Mouse (Mus musculus) forebrain, embryonic 14.5 days (tissue): Measurements from ENCODE around the gene Pex16. TPM values are rescaled to one million over a fixed set of nuclear protein-coding genes. Genes with fewer than 3 reads are reported as not detected.

Experiments used
- ATAC-seq: fragments of 200-750 bp; cut with Nextera tagmentation; 2 replicates; pipeline ENCODE4 v1.8.0; 2017; ENCODE audit warnings: mild to moderate bottlenecking, moderate library complexity
- DNase-seq: peaks from one replicate; pipeline ENCODE4 v3.0.0-alpha.2; 2015; ENCODE audit warnings: low spot score
- H3K27ac ChIP-seq: fragments of 300-500 bp; sonication (generic); 2 replicates; pipeline ENCODE4 v1.5.1; 2014; ENCODE audit warnings: low read depth, mild to moderate bottlenecking, control low read depth, low read length, moderate library complexity
- H3K27me3 ChIP-seq: fragments of 300-500 bp; sonication (generic); replicated peaks from 2 replicates; pipeline ENCODE4 v1.6.1; 2014; ENCODE audit warnings: low read length, control low read depth, mixed read lengths; ENCODE audit not compliant: control insufficient read depth, insufficient read depth
- H3K36me3 ChIP-seq: fragments of 300-500 bp; sonication (generic); 2 replicates; pipeline ENCODE4 v1.6.1; 2014; ENCODE audit warnings: low read length, control low read depth; ENCODE audit not compliant: control insufficient read depth, insufficient read depth
- H3K4me1 ChIP-seq: fragments of 300-500 bp; sonication (generic); 2 replicates; pipeline ENCODE4 v1.6.1; 2014; ENCODE audit warnings: antibody characterized with exemption, low read length, control low read depth; ENCODE audit not compliant: control insufficient read depth, insufficient read depth
- H3K4me2 ChIP-seq: fragments of 300-500 bp; sonication (generic); 2 replicates; pipeline ENCODE4 v1.6.1; 2014; ENCODE audit warnings: mild to moderate bottlenecking, control low read depth, low read length
- H3K4me3 ChIP-seq: fragments of 300-500 bp; sonication (generic); 2 replicates; pipeline ENCODE4 v1.5.1; 2014; ENCODE audit warnings: low read depth, low read length, control low read depth
- H3K9ac ChIP-seq: fragments of 300-500 bp; sonication (generic); 2 replicates; pipeline ENCODE4 v1.6.1; 2014; ENCODE audit warnings: mild to moderate bottlenecking, low read length, control low read depth, moderate library complexity
- H3K9me3 ChIP-seq: fragments of 300-500 bp; sonication (generic); replicated peaks from 2 replicates; pipeline ENCODE4 v1.6.1; 2016; ENCODE audit warnings: low read length, control low read depth, mixed read lengths; ENCODE audit not compliant: control insufficient read depth
- WGBS: fragments of 180-500 bp; shearing (Covaris S2); extraction: QIAGEN DNeasy Blood & Tissue Kit; methylation state at CpG from one replicate; pipeline ENCODE4 v1.1.7; 2014; 5-methylcytosine and 5-hydroxymethylcytosine counted together
- polyA plus RNA-seq: library from polyadenylated mRNA; unstranded; fragments of >200 nt; fragmentation: Nextera tagmentation; extraction: Ambion mirVana; gene quantifications from 2 replicates; pipeline ENCODE4 v1.2.1, GENCODE M21; 2014

Pex16 gene
- polyA plus RNA-seq, 1 experiment from 2014 or later = 37.1 TPM

DNA sequence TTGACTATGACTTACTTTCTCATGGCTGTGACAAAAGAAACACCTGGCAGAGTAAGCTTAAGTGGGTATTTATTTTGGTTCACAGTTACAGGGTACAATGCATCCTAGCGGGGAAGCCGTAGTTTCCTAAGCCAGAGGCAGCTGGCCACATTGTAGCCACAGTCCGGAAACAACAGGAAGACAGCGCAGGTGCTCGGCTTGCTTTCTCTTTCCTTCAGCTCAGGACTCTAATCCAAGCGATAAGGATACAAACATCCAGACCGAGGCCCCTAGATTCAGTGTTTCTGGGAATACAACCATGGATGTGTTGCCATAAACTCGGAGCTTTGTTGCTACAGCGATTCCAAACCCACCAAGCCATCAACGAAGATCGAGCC is 1.1 kb upstream of the Pex16 start:
- no peak overlapping the region for H3K9ac ChIP-seq
- H3K27ac ChIP-seq = no peak overlapping the region
- H3K4me2 ChIP-seq = no peak overlapping the region
- no peak overlapping the region for H3K4me3 ChIP-seq
- ATAC-seq = no peak
- WGBS = 57% methylated on average over 11 of the region's 11 CpGs
- H3K9me3 ChIP-seq = no peaks in the 10 kb centered on the region
- H3K4me1 ChIP-seq = peaks cover 46% of the 10 kb centered on the region
- 0 out of 2 replicates have a peak, but pooled peaks cover 15% of the 10 kb centered on the region for H3K27me3 ChIP-seq
- peaks cover 10% of the 10 kb centered on the region for H3K36me3 ChIP-seq
- no peak for DNase-seq

- WGBS = 0% methylated on average over 28 of the region's 29 CpGs
Measured at GRCm38 (mm10) chr2:92375099-92375623, 685 bp downstream of the Pex16 start.

GRCm38 (mm10) chr2:92375788-92376187 is 1.3 kb downstream of the Pex16 start:
- peak overlapping the region; percentile 73 for H3K9ac ChIP-seq
- 16% methylated on average over 10 of the region's 10 CpGs for WGBS
- DNase-seq = no peak
- H3K9me3 ChIP-seq = no peaks in the 10 kb centered on the region
- H3K36me3 ChIP-seq = peaks cover 33% of the 10 kb centered on the region
- H3K27ac ChIP-seq = peak overlapping the region; percentile 71; the same call in 1 of the 2 replicates
- peak overlapping the region; percentile 82 for H3K4me2 ChIP-seq
- H3K4me3 ChIP-seq = peak overlapping the region; percentile 70
- H3K27me3 ChIP-seq = 0 out of 2 replicates have a peak, but pooled peaks cover 6% of the 10 kb centered on the region
- ATAC-seq = no peak
- peaks cover 40% of the 10 kb centered on the region for H3K4me1 ChIP-seq

More at GRCm38 (mm10) chr2:92375099-92375623, 685 bp downstream of the Pex16 start:
- no peaks in the 10 kb centered on the region for H3K9me3 ChIP-seq
- ATAC-seq (peak; percentile 95), DNase-seq (peak; percentile 99)
- 0 out of 2 replicates have a peak, but pooled peaks cover 11% of the 10 kb centered on the region for H3K27me3 ChIP-seq
- peak overlapping the region; percentile 73 for H3K9ac ChIP-seq
- H3K4me2 ChIP-seq = peak overlapping the region; percentile 82
- H3K36me3 ChIP-seq = peaks cover 27% of the 10 kb centered on the region
- peak overlapping the region; percentile 70 for H3K4me3 ChIP-seq
- H3K27ac ChIP-seq = peak overlapping the region; percentile 71
- H3K4me1 ChIP-seq = peaks cover 44% of the 10 kb centered on the region

DNA sequence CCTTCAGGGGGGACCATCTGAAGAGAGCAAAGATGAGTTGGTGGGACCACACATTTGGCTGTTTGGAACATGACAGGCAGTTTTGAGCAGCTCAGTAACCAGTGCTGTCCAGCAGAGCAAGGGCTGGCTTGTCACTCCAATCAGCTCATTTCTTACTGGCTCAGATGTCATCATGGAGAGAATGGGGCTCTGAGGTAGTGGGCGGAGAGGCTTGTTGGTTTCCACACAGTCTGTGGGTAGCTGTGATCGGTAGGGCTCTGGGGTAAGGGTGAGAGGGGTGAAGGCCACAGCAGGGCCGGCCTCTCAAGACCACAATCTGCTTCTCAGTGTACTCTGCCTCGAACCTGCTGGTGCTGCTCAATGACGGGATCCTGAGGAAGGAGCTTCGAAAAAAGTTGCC is 1.8 kb downstream of the Pex16 start:
- no peak for DNase-seq
- ATAC-seq = no peak
- Histone ChIP-seq H3K27me3 (0 out of 2 replicates have a peak, but pooled peaks cover 1% of the 10 kb centered on the region), H3K9me3 (no peaks in the 10 kb centered on the region), H3K4me2 (peak overlapping the region; percentile 82), H3K36me3 (peaks cover 38% of the 10 kb centered on the region), H3K27ac (no peak overlapping the region), H3K9ac (peak overlapping the region; percentile 73; the same call in 1 of the 2 replicates), H3K4me1 (peaks cover 35% of the 10 kb centered on the region), H3K4me3 (peak overlapping the region; percentile 70; the same call in 1 of the 2 replicates)
- 84% methylated on average over 6 of the region's 6 CpGs for WGBS

DNA sequence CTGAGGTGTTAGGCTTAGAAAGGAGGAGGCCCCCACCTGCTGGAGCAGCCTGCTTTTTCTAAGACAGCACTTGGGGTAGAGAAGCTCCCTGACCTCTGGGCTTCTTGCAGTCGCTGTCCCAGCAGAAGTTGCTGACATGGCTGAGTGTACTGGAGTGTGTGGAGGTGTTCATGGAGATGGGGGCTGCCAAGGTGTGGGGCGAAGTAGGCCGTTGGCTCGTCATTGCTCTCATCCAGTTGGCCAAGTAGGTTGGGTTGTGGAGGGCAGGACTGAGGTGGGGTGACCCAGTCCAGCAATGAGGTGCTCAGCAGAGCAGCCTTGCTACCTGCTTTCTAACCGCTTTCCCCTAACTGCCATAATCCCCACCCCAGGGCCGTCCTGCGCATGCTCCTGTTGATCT is 2.8 kb downstream of the Pex16 start:
- DNase-seq = no peak
- no peaks in the 10 kb centered on the region for H3K27me3 ChIP-seq
- 95% methylated on average over 7 of the region's 7 CpGs for WGBS

GRCm38 (mm10) chr2:92379783-92380494 is 5.5 kb downstream of the Pex16 start:
- H3K4me1 ChIP-seq = peaks cover 8% of the 10 kb centered on the region
- no peak for ATAC-seq
- WGBS = 82% methylated on average over 17 of the region's 17 CpGs
- DNase-seq = no peak
- no peak overlapping the region for H3K4me3 ChIP-seq
- H3K36me3 ChIP-seq = peaks cover 74% of the 10 kb centered on the region
- H3K9ac ChIP-seq = no peak overlapping the region
- no peaks in the 10 kb centered on the region for H3K9me3 ChIP-seq
- no peak overlapping the region for H3K4me2 ChIP-seq
- H3K27ac ChIP-seq = no peak overlapping the region
- no peaks in the 10 kb centered on the region for H3K27me3 ChIP-seq

More for the DNA sequence above, 2.8 kb downstream of the Pex16 start:
- peaks cover 25% of the 10 kb centered on the region for H3K4me1 ChIP-seq
- H3K27ac ChIP-seq = no peak overlapping the region
- peaks cover 48% of the 10 kb centered on the region for H3K36me3 ChIP-seq
- H3K9ac ChIP-seq = no peak overlapping the region
- H3K9me3 ChIP-seq = no peaks in the 10 kb centered on the region
- H3K4me3 ChIP-seq = no peak overlapping the region
- no peak overlapping the region for H3K4me2 ChIP-seq
- ATAC-seq = no peak

DNA sequence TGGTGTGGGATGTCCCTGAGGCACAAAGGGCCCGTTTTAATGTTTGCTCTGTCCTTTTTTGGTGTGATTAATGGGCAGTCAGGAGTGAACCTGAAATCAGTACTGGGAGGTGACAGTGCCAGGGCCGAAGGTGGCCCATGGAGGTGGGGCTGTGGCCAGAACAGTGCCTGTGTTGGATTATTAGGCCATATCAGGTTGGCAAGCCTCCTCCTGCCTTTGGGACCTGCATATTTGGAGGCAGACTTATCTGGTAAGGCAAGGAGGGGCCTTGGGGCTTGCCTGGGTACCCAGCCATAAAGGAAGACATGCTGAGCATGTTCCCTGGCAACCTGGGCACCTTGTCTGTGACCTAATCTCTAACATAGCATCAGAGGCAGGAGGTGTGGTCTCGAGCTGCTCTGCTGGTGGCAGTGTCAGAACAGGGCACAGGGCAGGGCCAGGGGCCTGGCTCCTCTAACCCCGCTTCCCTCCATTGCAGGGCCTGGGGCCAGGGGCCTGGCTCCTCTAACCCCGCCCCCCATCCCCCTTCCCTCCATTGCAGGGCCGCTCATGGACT is 6.1 kb downstream of the Pex16 start:
- DNase-seq (no peak), ATAC-seq (no peak)
- no peak overlapping the region for H3K4me3 ChIP-seq
- whole genome bisulfite sequencing = 83% methylated on average over 6 of the region's 6 CpGs
- H3K4me1 ChIP-seq = peaks cover 7% of the 10 kb centered on the region
- H3K9ac ChIP-seq = no peak overlapping the region
- no peaks in the 10 kb centered on the region for H3K27me3 ChIP-seq
- H3K9me3 ChIP-seq = no peaks in the 10 kb centered on the region
- H3K4me2 ChIP-seq = no peak overlapping the region
- peaks cover 80% of the 10 kb centered on the region for H3K36me3 ChIP-seq
- no peak overlapping the region for H3K27ac ChIP-seq

- no peak for DNase-seq
- no peaks in the 10 kb centered on the region for H3K27me3 ChIP-seq
- H3K4me2 ChIP-seq = no peak overlapping the region
- peaks cover 86% of the 10 kb centered on the region for H3K36me3 ChIP-seq
- peaks cover 1% of the 10 kb centered on the region for H3K4me1 ChIP-seq
- no peak overlapping the region for H3K4me3 ChIP-seq
- no peak overlapping the region for H3K9ac ChIP-seq
- H3K9me3 ChIP-seq = no peaks in the 10 kb centered on the region
- H3K27ac ChIP-seq = no peak overlapping the region
- ATAC-seq = no peak
- WGBS = 93% methylated on average over 5 of the region's 5 CpGs
Measured at GRCm38 (mm10) chr2:92381161-92381560, 6.7 kb downstream of the Pex16 start.
